Mouse (Mus musculus) ovary, postnatal 14 days (tissue): ENCODE measurements around the gene Sdr16c6.

Experiments
- DNase-seq: peaks from one replicate; pipeline ENCODE4 v3.0.0; 2022; ENCODE audit warnings: low spot score

Gene Sdr16c6

GRCm38 (mm10) chr4:4077372-4077771 lies at the start of gene Sdr16c6:
Gene Sdr16c6, minus strand, starts transcription at chr4:4077522.
- no peak for DNase-seq

- no peak for DNase-seq
Measured at GRCm38 (mm10) chr4:4080180-4080579, 2.9 kb upstream of the Sdr16c6 start.

GRCm38 (mm10) chr4:4079132-4079531 lies 1.8 kb upstream of the Sdr16c6 start:
- DNase-seq, result no peak

GRCm38 (mm10) chr4:4076001-4076400 lies 1.3 kb downstream of the Sdr16c6 start:
- no peak for DNase-seq
